Comparison of ENCODE assay signal across 13 mouse cellular contexts in genomic region chr2:132512977-132513351, GRCm38 (mm10).
A peak's percentile ranks its signal among the peaks of the same experiment; 100 is the strongest.
DNase-seq lines count a peak whose midpoint lies in the region; ATAC-seq and TF ChIP-seq lines count a peak whose summit lies in the region.
"Had no signal": no experiment of that assay in that cellular context is flagged by ENCODE, and none has a peak within 500 bp of the region (broad histone marks: within the 10 kb centered on the region; RNA-seq: fewer than 3 reads in every experiment).

No protein-coding gene starts in this region.

- WGBS in intestine, embryonic 14.5 days: 72% methylated on average over 11 of the region's 11 CpGs
- 67% methylated on average over 11 of the region's 11 CpGs for WGBS in intestine, postnatal 0 days
- WGBS in stomach, embryonic 15.5 days: 55% methylated on average over 11 of the region's 11 CpGs

- H3K4me1 ChIP-seq in intestine, embryonic 14.5 days (replicated peaks; ENCODE audit: control insufficient read depth, insufficient read depth, low read length): no peaks in the 10 kb centered on the region
- no peaks in the 10 kb centered on the region for H3K4me1 ChIP-seq in intestine, postnatal 0 days (replicated peaks; ENCODE audit: control insufficient read depth, insufficient read depth, low read length)
- H3K4me1 ChIP-seq in testis, adult 2 months (ENCODE audit: control insufficient read depth, insufficient read depth, low read length): peaks cover 13% of the 10 kb centered on the region
- H3K4me1 ChIP-seq in stomach, embryonic 15.5 days: no peaks in the 10 kb centered on the region
- H3K4me1 ChIP-seq: midbrain, embryonic 15.5 days; neural tube, embryonic 15.5 days had no signal

- no peak for TF ChIP-seq CTCF in intestine, postnatal 0 days (IDR thresholded peaks at IDR 0.05; ENCODE audit: low read depth)
- no peak for TF ChIP-seq CTCF in testis, adult 2 months (IDR thresholded peaks at IDR 0.05; ENCODE audit: control insufficient read depth, insufficient read depth, insufficient replicate concordance, low read depth, low read length)

- H3K27ac ChIP-seq in intestine, embryonic 14.5 days (ENCODE audit: low read depth): no peak overlapping the region
- no peak overlapping the region for H3K27ac ChIP-seq in intestine, postnatal 0 days (ENCODE audit: low read depth, low read length)
- H3K27ac ChIP-seq in testis, adult 2 months (ENCODE audit: control insufficient read depth, insufficient read depth, low read depth, low read length): peak overlapping the region; percentile 58
- H3K27ac ChIP-seq in stomach, embryonic 15.5 days: no peak overlapping the region
- H3K27ac ChIP-seq: limb, embryonic 12.5 days; midbrain, embryonic 15.5 days; neural tube, embryonic 15.5 days had no signal

- no peak for ATAC-seq in intestine, embryonic 14.5 days (replicated peaks; ENCODE audit: low FRiP score, low TSS enrichment, low read depth)
- ATAC-seq in intestine, postnatal 0 days: no peak
- no peak for ATAC-seq in stomach, embryonic 15.5 days (ENCODE audit: insufficient read depth, low FRiP score, low read depth)
- ATAC-seq: hindbrain, embryonic 16.5 days; midbrain, embryonic 15.5 days had no signal

- no peaks in the 10 kb centered on the region for H3K27me3 ChIP-seq in intestine, embryonic 14.5 days (replicated peaks; ENCODE audit: control insufficient read depth, insufficient read depth, low read length)
- H3K27me3 ChIP-seq in intestine, postnatal 0 days (replicated peaks; ENCODE audit: control insufficient read depth, insufficient read depth, low read length): no peaks in the 10 kb centered on the region
- H3K27me3 ChIP-seq in testis, adult 2 months (ENCODE audit: control insufficient read depth, insufficient read depth, low read length): no peaks in the 10 kb centered on the region
- no peaks in the 10 kb centered on the region for H3K27me3 ChIP-seq in stomach, embryonic 15.5 days (replicated peaks)
- H3K27me3 ChIP-seq: midbrain, embryonic 15.5 days; neural tube, embryonic 15.5 days had no signal

- peak; percentile 16 to 46 for DNase-seq in cerebellum, adult 18-20 months
- no peak for DNase-seq in cerebellum, postnatal 4 days (ENCODE audit: low spot score in 2 of 2)
- DNase-seq in intestine, embryonic 14.5 days (ENCODE audit: low spot score): no peak
- DNase-seq in testis, postnatal 10 days (ENCODE audit: low spot score): no peak
- DNase-seq in neural tube, embryonic 10.5 days (ENCODE audit: extremely low spot score, low spot score): no peak
- DNase-seq: right cerebral cortex, postnatal 4 days had no signal

- H3K9me3 ChIP-seq in intestine, embryonic 14.5 days (ENCODE audit: control insufficient read depth, low read length): no peaks in the 10 kb centered on the region
- H3K9me3 ChIP-seq in intestine, postnatal 0 days (ENCODE audit: control insufficient read depth): no peaks in the 10 kb centered on the region
- H3K9me3 ChIP-seq in stomach, embryonic 15.5 days: no peaks in the 10 kb centered on the region
- H3K9me3 ChIP-seq: limb, embryonic 12.5 days; midbrain, embryonic 15.5 days; neural tube, embryonic 15.5 days had no signal

- 0 out of 2 replicates have a peak overlapping the region, but pooled peaks have one; percentile 9 for H3K4me2 ChIP-seq in intestine, embryonic 14.5 days (ENCODE audit: low read length)
- no peak overlapping the region; the same call in 1 of the 2 replicates for H3K4me2 ChIP-seq in intestine, postnatal 0 days (replicated peaks; ENCODE audit: low read depth)
- peak overlapping the region; percentile 32; the same call in 1 of the 2 replicates for H3K4me2 ChIP-seq in stomach, embryonic 15.5 days
- H3K4me2 ChIP-seq: limb, embryonic 12.5 days; midbrain, embryonic 15.5 days; neural tube, embryonic 15.5 days had no signal

- no peaks in the 10 kb centered on the region for H3K36me3 ChIP-seq in intestine, embryonic 14.5 days (ENCODE audit: control insufficient read depth, insufficient read depth, low read length)
- H3K36me3 ChIP-seq in intestine, postnatal 0 days (ENCODE audit: control insufficient read depth, insufficient read depth): no peaks in the 10 kb centered on the region
- 0 out of 2 replicates have a peak, but pooled peaks cover under 1% of the 10 kb centered on the region for H3K36me3 ChIP-seq in testis, adult 2 months (ENCODE audit: control insufficient read depth, insufficient read depth, low read length)
- H3K36me3 ChIP-seq in stomach, embryonic 15.5 days: no peaks in the 10 kb centered on the region
- H3K36me3 ChIP-seq: limb, embryonic 12.5 days; midbrain, embryonic 15.5 days; neural tube, embryonic 15.5 days had no signal

- no peak overlapping the region for H3K4me3 ChIP-seq in intestine, embryonic 14.5 days (ENCODE audit: low read depth, low read length)
- H3K4me3 ChIP-seq in intestine, postnatal 0 days (ENCODE audit: low read depth, low read length): no peak overlapping the region
- no peak overlapping the region for H3K4me3 ChIP-seq in testis, adult 2 months (ENCODE audit: control insufficient read depth, low read depth, low read length)
- H3K4me3 ChIP-seq in stomach, embryonic 15.5 days (replicated peaks): no peak overlapping the region
- H3K4me3 ChIP-seq: limb, embryonic 12.5 days; midbrain, embryonic 15.5 days; neural tube, embryonic 15.5 days had no signal

- H3K9ac ChIP-seq in intestine, embryonic 14.5 days (ENCODE audit: low read length): no peak overlapping the region
- no peak overlapping the region for H3K9ac ChIP-seq in intestine, postnatal 0 days (ENCODE audit: low read depth, low read length)
- no peak overlapping the region for H3K9ac ChIP-seq in stomach, embryonic 15.5 days
- H3K9ac ChIP-seq: limb, embryonic 12.5 days; midbrain, embryonic 15.5 days; neural tube, embryonic 15.5 days had no signal

- TF ChIP-seq POLR2A in testis, adult 2 months (IDR thresholded peaks at IDR 0.05; ENCODE audit: control insufficient read depth, low read depth, low read length): no peak

Comparison
In these comparisons a context has a peak if more than half of its experiments do, and no peak if none do; other contexts are left out.
1. DNase-seq: peak in cerebellum, adult 18-20 months (2 of 2); none in cerebellum, postnatal 4 days (0 of 2), intestine, embryonic 14.5 days (single experiment), testis, postnatal 10 days (single experiment) and neural tube, embryonic 10.5 days (single experiment).